Mouse (Mus musculus): ENCODE measurements around the gene Kif2b.

DNA sequence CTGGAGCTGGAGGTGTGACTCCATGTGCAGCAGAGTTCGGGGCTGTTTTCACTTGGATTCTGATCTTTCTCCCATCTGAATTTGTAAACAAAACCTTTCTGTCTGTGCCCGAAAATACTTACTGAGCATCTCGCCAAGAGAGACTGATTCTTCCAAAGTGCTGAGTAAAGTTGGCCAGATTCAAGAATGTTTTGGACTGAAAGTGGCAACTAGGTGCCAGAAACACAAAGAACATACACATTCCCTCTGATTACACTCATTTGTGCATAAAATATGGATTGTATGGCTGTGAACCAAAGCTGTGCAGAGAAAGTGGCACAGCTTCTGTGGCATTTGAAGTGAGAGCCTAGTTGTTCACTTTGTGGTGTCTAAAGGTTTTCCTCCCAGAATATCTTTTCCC, 15.7 kb upstream of the Kif2b start:
- TF ChIP-seq EP300 (IDR thresholded peaks at IDR 0.05; ENCODE audit: low read depth): no peak
- no peak for TF ChIP-seq CTCF (IDR thresholded peaks at IDR 0.05; ENCODE audit: low read depth)
